In the genomic region with DNA sequence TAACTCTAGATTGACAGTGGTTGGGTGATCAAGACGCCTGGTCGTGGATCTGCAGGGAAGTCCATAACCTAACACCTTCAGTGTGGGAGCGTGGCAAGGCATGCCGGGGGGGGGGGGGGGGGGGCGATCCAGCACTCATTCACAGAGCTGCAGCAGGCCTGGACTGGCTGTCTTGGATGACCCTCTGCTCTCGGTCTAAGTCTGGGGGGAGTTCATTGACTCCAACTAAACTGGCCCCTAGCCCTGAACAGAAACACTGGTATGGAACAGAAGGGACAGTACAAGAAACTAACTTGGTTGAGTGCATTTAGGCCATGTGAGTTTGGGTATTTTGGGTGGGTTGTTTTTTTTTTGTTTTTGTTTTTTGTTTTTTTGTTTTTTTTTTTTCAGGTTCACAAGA, we compare ENCODE assay signal across 21 mouse cellular contexts. TPM values are rescaled to one million over a fixed set of nuclear protein-coding genes. Genes with fewer than 3 reads are reported as not detected.
"Had no signal": no experiment of that assay in that cellular context is flagged by ENCODE, and none has a peak within 500 bp of the region (broad histone marks: within the 10 kb centered on the region; RNA-seq: fewer than 3 reads in every experiment).

No protein-coding gene starts in this region.

- H3K36me3 ChIP-seq: forebrain, embryonic 15.5 days; heart, embryonic 13.5 days; heart, embryonic 15.5 days; hindbrain, embryonic 13.5 days; hindbrain, embryonic 15.5 days; limb, embryonic 10.5 days; limb, embryonic 12.5 days; liver, embryonic 13.5 days; liver, embryonic 15.5 days had no signal

- H3K9me3 ChIP-seq: forebrain, embryonic 15.5 days; heart, embryonic 13.5 days; heart, embryonic 15.5 days; hindbrain, embryonic 13.5 days; hindbrain, embryonic 15.5 days; limb, embryonic 10.5 days; limb, embryonic 12.5 days; liver, embryonic 13.5 days; liver, embryonic 15.5 days had no signal

- H3K4me3 ChIP-seq: forebrain, embryonic 15.5 days; heart, adult 2 months; heart, embryonic 13.5 days; heart, embryonic 15.5 days; hindbrain, embryonic 13.5 days; hindbrain, embryonic 15.5 days; layer of hippocampus, adult 2 months; left cerebral cortex, adult 2 months; limb, embryonic 10.5 days; limb, embryonic 12.5 days; liver, embryonic 13.5 days; liver, embryonic 15.5 days had no signal

- H3K27ac ChIP-seq: forebrain, embryonic 15.5 days; heart, adult 2 months; heart, embryonic 13.5 days; heart, embryonic 15.5 days; hindbrain, embryonic 13.5 days; hindbrain, embryonic 15.5 days; hindbrain, postnatal 0 days; layer of hippocampus, adult 2 months; left cerebral cortex, adult 2 months; limb, embryonic 10.5 days; limb, embryonic 12.5 days; liver, embryonic 13.5 days; liver, embryonic 15.5 days had no signal

- H3K4me1 ChIP-seq: forebrain, embryonic 15.5 days; heart, embryonic 13.5 days; heart, embryonic 15.5 days; hindbrain, embryonic 13.5 days; hindbrain, embryonic 15.5 days; limb, embryonic 10.5 days; limb, embryonic 12.5 days; liver, embryonic 13.5 days had no signal

- ATAC-seq: forebrain, embryonic 15.5 days; forebrain, postnatal 0 days; hindbrain, postnatal 0 days had no signal

- H3K4me2 ChIP-seq: forebrain, embryonic 15.5 days; heart, embryonic 11.5 days; heart, embryonic 13.5 days; heart, embryonic 15.5 days; hindbrain, embryonic 13.5 days; hindbrain, embryonic 15.5 days; limb, embryonic 12.5 days; liver, embryonic 11.5 days; liver, embryonic 13.5 days; liver, embryonic 15.5 days had no signal

- DNase-seq: forebrain, postnatal 0 days; gastrocnemius, postnatal 14 days; gastrocnemius, postnatal 36 days; heart, postnatal 14 days; liver; liver, embryonic 13.5 days had no signal

- H3K9ac ChIP-seq: forebrain, embryonic 15.5 days; forebrain, postnatal 0 days; heart, embryonic 13.5 days; heart, embryonic 15.5 days; hindbrain, embryonic 13.5 days; hindbrain, embryonic 15.5 days; limb, embryonic 12.5 days; liver, embryonic 13.5 days; liver, embryonic 15.5 days had no signal

- H3K27me3 ChIP-seq: forebrain, embryonic 15.5 days; hindbrain, embryonic 13.5 days; hindbrain, embryonic 15.5 days; liver, embryonic 13.5 days; liver, embryonic 15.5 days had no signal

RNA-seq across cellular contexts. Expression of a gene that starts 16.3 kb away (rescaled TPM):
- polyA plus RNA-seq: forebrain, embryonic 15.5 days; heart, postnatal 0 days; limb, embryonic 10.5 days; limb, embryonic 12.5 days had no signal
